Mouse (Mus musculus) lung, postnatal 0 days (tissue): ENCODE data around the gene Gosr2.

Source experiments
- CTCF ChIP-seq: IDR thresholded peaks from 2 replicates; pipeline ENCODE4 v1.5.1; 2016; ENCODE audit warnings: antibody characterized with exemption, mild to moderate bottlenecking
- EP300 ChIP-seq: IDR thresholded peaks from 2 replicates; pipeline ENCODE4 v1.6.1; 2016; ENCODE audit warnings: antibody characterized with exemption, mild to moderate bottlenecking, control low read depth

DNA sequence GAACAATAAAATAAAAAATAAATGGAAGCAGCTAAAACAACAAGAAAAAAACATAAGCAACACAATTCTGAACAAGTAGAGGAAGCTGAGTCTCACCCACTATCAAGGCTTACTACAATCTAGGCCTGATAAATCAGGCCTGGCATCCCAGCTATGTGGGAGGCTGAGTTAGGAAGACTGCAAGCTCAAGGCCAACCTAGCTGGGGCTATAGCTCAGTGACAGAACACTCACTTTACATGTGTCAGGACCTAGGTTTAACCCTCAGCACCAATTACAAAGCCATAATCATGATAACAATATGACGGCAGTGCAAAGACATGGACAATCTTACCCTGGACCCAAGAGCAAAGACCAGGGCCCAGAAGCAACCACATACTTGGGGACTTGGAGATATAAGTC, 6.7 kb downstream of the Gosr2 start:
- TF ChIP-seq CTCF (no peak), EP300 (no peak)
